Mouse (Mus musculus) hindbrain, postnatal 0 days (tissue): ENCODE results near the gene Gm9767. TPM values are rescaled to one million over a fixed set of nuclear protein-coding genes. Genes with fewer than 3 reads are reported as not detected.

Experiments
- ATAC-seq: fragments of 200-750 bp; cut with Nextera tagmentation; 2 replicates; pipeline ENCODE4 v1.8.0; 2017; ENCODE audit warnings: mild to moderate bottlenecking, moderate TSS enrichment, moderate library complexity
- DNase-seq: peaks from one replicate; pipeline ENCODE4 v3.0.0-alpha.2; 2015; ENCODE audit warnings: low spot score
- H3K27ac ChIP-seq: fragments of 300-500 bp; sonication (generic); 2 replicates; pipeline ENCODE4 v1.5.1; 2014; ENCODE audit warnings: mild to moderate bottlenecking
- H3K27me3 ChIP-seq: fragments of 300-500 bp; sonication (generic); 2 replicates; pipeline ENCODE4 v1.6.1; 2014; ENCODE audit warnings: low read length, mixed read lengths; ENCODE audit not compliant: insufficient read depth
- H3K36me3 ChIP-seq: fragments of 300-500 bp; sonication (generic); 2 replicates; pipeline ENCODE4 v1.6.1; 2014; ENCODE audit warnings: low read length, mixed read lengths; ENCODE audit not compliant: insufficient read depth
- H3K4me1 ChIP-seq: fragments of 300-500 bp; sonication (generic); 2 replicates; pipeline ENCODE4 v1.6.1; 2014; ENCODE audit warnings: antibody characterized with exemption, low read length, mixed read lengths; ENCODE audit not compliant: insufficient read depth
- H3K4me2 ChIP-seq: fragments of 300-500 bp; sonication (generic); 2 replicates; pipeline ENCODE4 v1.6.1; 2014; ENCODE audit warnings: low read depth, mild to moderate bottlenecking, low read length, moderate library complexity, mixed read lengths
- H3K4me3 ChIP-seq: fragments of 300-500 bp; sonication (generic); 2 replicates; pipeline ENCODE4 v1.5.1; 2014; ENCODE audit warnings: low read length
- H3K9ac ChIP-seq: fragments of 300-500 bp; sonication (generic); replicated peaks from 2 replicates; pipeline ENCODE4 v1.6.1; 2014; ENCODE audit warnings: mild to moderate bottlenecking, low read length, moderate library complexity, mixed read lengths
- H3K9me3 ChIP-seq: fragments of 300-500 bp; sonication (generic); 2 replicates; pipeline ENCODE4 v1.6.1; 2016; ENCODE audit warnings: low read length, mixed read lengths
- CTCF ChIP-seq: IDR thresholded peaks from 2 replicates; pipeline ENCODE4 v1.5.1; 2016; ENCODE audit warnings: antibody characterized with exemption, control low read depth, low read depth
- WGBS: fragments of 180-500 bp; shearing (Covaris S2); extraction: QIAGEN DNeasy Blood & Tissue Kit; methylation state at CpG from one replicate; pipeline ENCODE4 v1.1.7; 2014; 5-methylcytosine and 5-hydroxymethylcytosine counted together
- polyA plus RNA-seq: library from polyadenylated mRNA; unstranded; fragments of >200 nt; fragmentation: Nextera tagmentation; extraction: Ambion mirVana; gene quantifications from 2 replicates; pipeline ENCODE4 v1.2.1, GENCODE M21; 2015
- total RNA-seq: library from RNA; depleted of rRNA; stranded (reverse); fragments of >200 nt; gene quantifications from 2 replicates; pipeline ENCODE4 v1.2.3, GENCODE M21; 2014; rRNA removed

The Gm9767 gene
- total and polyA plus RNA-seq, 2 experiments from 2014 or later = 0.26 to 1.7 TPM

GRCm38 (mm10) chr10:26119067-26119821 lies 41.2 kb downstream of the Gm9767 start:
- Histone ChIP-seq H3K4me3 (no peak overlapping the region), H3K27ac (no peak overlapping the region), H3K27me3 (no peaks in the 10 kb centered on the region), H3K36me3 (no peaks in the 10 kb centered on the region), H3K9ac (no peak overlapping the region), H3K9me3 (no peaks in the 10 kb centered on the region), H3K4me2 (no peak overlapping the region), H3K4me1 (no peaks in the 10 kb centered on the region)
- TF ChIP-seq CTCF = no peak
- DNase-seq (peak; percentile 10), ATAC-seq (peak; percentile 70)
- WGBS = 69% methylated on average over 6 of the region's 6 CpGs

- Histone ChIP-seq H3K36me3 (no peaks in the 10 kb centered on the region), H3K4me1 (no peaks in the 10 kb centered on the region), H3K27me3 (no peaks in the 10 kb centered on the region), H3K27ac (no peak overlapping the region), H3K9ac (no peak overlapping the region), H3K4me3 (no peak overlapping the region), H3K4me2 (no peak overlapping the region), H3K9me3 (no peaks in the 10 kb centered on the region)
- DNase-seq (peak; percentile 70), ATAC-seq (peak; percentile 83)
- no peak for TF ChIP-seq CTCF
- 52% methylated on average over 1 of the region's 1 CpGs for WGBS
These were observed 41.7 kb downstream of the Gm9767 start for GRCm38 (mm10) chr10:26119822-26120183.

Other genes starting within 250 kb of the Gm9767 start
- gene Tmem200a, start 797 bp downstream of the Gm9767 start, total RNA-seq = 24.4 and 56.0 TPM in 2 replicates
- gene Tmem200a, start 797 bp downstream of the Gm9767 start, polyA plus RNA-seq = 14.8 and 15.6 TPM in 2 replicates
- gene Samd3, start 151.5 kb downstream of the Gm9767 start, total RNA-seq = 1.4 and 2.1 TPM in 2 replicates
- 1.8 and 2.1 TPM in 2 replicates for gene Samd3, start 151.5 kb downstream of the Gm9767 start, polyA plus RNA-seq